Mouse (Mus musculus): ENCODE results near the gene Wdr61. TPM values are rescaled to one million over a fixed set of nuclear protein-coding genes. Genes with fewer than 3 reads are reported as not detected.

Wdr61 gene
- polyA plus RNA-seq, 1 experiment from 2014 or later, result 148 TPM

- no peaks in the 10 kb centered on the region for H3K9me3 ChIP-seq
- peaks cover 82% of the 10 kb centered on the region for H3K36me3 ChIP-seq
- H3K4me1 ChIP-seq, result peaks cover 4% of the 10 kb centered on the region; the same call in 1 of the 2 replicates
- WGBS, result 90% methylated on average over 7 of the region's 7 CpGs
- no peak overlapping the region for H3K9ac ChIP-seq
- no peak overlapping the region for H3K4me3 ChIP-seq
- H3K4me2 ChIP-seq, result no peak overlapping the region
- no peaks in the 10 kb centered on the region for H3K27me3 ChIP-seq
- no peak overlapping the region for H3K27ac ChIP-seq
- no peak for ATAC-seq (ENCODE audit: borderline replicate concordance, extremely low read depth, low FRiP score, low TSS enrichment)
Measured at GRCm38 (mm10) chr9:54722156-54722555, 12.2 kb downstream of the Wdr61 start.

- Histone ChIP-seq H3K36me3 (peaks cover 63% of the 10 kb centered on the region), H3K4me1 (peaks cover 12% of the 10 kb centered on the region), H3K27ac (no peak overlapping the region), H3K4me3 (no peak overlapping the region), H3K9me3 (no peaks in the 10 kb centered on the region), H3K27me3 (no peaks in the 10 kb centered on the region), H3K4me2 (no peak overlapping the region), H3K9ac (no peak overlapping the region)
- peak; percentile 62; the same call in 1 of the 2 replicates for ATAC-seq (ENCODE audit: borderline replicate concordance, extremely low read depth, low FRiP score, low TSS enrichment)
- WGBS, result 62% methylated on average over 3 of the region's 3 CpGs
Measured at GRCm38 (mm10) chr9:54717527-54717926, 16.8 kb downstream of the Wdr61 start.

GRCm38 (mm10) chr9:54715776-54716175 lies 18.5 kb downstream of the Wdr61 start:
- peaks cover 50% of the 10 kb centered on the region for H3K36me3 ChIP-seq
- H3K9me3 ChIP-seq, result no peaks in the 10 kb centered on the region
- peaks cover 20% of the 10 kb centered on the region for H3K4me1 ChIP-seq
- no peak overlapping the region for H3K9ac ChIP-seq
- no peak overlapping the region for H3K4me2 ChIP-seq
- 90% methylated on average over 3 of the region's 3 CpGs for WGBS
- no peak overlapping the region for H3K27ac ChIP-seq
- H3K27me3 ChIP-seq, result no peaks in the 10 kb centered on the region
- no peak for ATAC-seq (ENCODE audit: borderline replicate concordance, extremely low read depth, low FRiP score, low TSS enrichment)
- no peak overlapping the region for H3K4me3 ChIP-seq

GRCm38 (mm10) chr9:54708085-54708484 lies 26.2 kb downstream of the Wdr61 start:
- 84% methylated on average over 5 of the region's 5 CpGs for WGBS
- H3K4me3 ChIP-seq, result no peak overlapping the region
- H3K27me3 ChIP-seq, result no peaks in the 10 kb centered on the region
- H3K9me3 ChIP-seq, result no peaks in the 10 kb centered on the region
- no peak for ATAC-seq (ENCODE audit: borderline replicate concordance, extremely low read depth, low FRiP score, low TSS enrichment)
- H3K36me3 ChIP-seq, result no peaks in the 10 kb centered on the region
- H3K27ac ChIP-seq, result no peak overlapping the region
- H3K4me1 ChIP-seq, result peaks cover 9% of the 10 kb centered on the region; the same call in 1 of the 2 replicates
- H3K9ac ChIP-seq, result no peak overlapping the region
- H3K4me2 ChIP-seq, result no peak overlapping the region

GRCm38 (mm10) chr9:54707288-54707999 lies 26.9 kb downstream of the Wdr61 start:
- WGBS, result 56% methylated on average over 8 of the region's 8 CpGs
- Histone ChIP-seq H3K36me3 (no peaks in the 10 kb centered on the region), H3K27ac (no peak overlapping the region), H3K27me3 (no peaks in the 10 kb centered on the region), H3K4me3 (no peak overlapping the region), H3K4me1 (peaks cover 9% of the 10 kb centered on the region; the same call in 1 of the 2 replicates), H3K4me2 (no peak overlapping the region), H3K9me3 (no peaks in the 10 kb centered on the region), H3K9ac (no peak overlapping the region)
- ATAC-seq (ENCODE audit: borderline replicate concordance, extremely low read depth, low FRiP score, low TSS enrichment), result no peak

- H3K9me3 ChIP-seq, result no peaks in the 10 kb centered on the region
- no peak overlapping the region for H3K4me2 ChIP-seq
- no peak for ATAC-seq (ENCODE audit: borderline replicate concordance, extremely low read depth, low FRiP score, low TSS enrichment)
- no peaks in the 10 kb centered on the region for H3K36me3 ChIP-seq
- peaks cover 7% of the 10 kb centered on the region; the same call in 1 of the 2 replicates for H3K4me1 ChIP-seq
- 16% methylated on average over 1 of the region's 1 CpGs for WGBS
- peaks cover 8% of the 10 kb centered on the region for H3K27me3 ChIP-seq
- H3K4me3 ChIP-seq, result no peak overlapping the region
- no peak overlapping the region for H3K9ac ChIP-seq
- H3K27ac ChIP-seq, result no peak overlapping the region
Measured at GRCm38 (mm10) chr9:54705561-54705960, 28.8 kb downstream of the Wdr61 start.

- H3K9ac ChIP-seq, result no peak overlapping the region
- peaks cover 10% of the 10 kb centered on the region for H3K27me3 ChIP-seq
- no peak for ATAC-seq (ENCODE audit: borderline replicate concordance, extremely low read depth, low FRiP score, low TSS enrichment)
- no peaks in the 10 kb centered on the region for H3K36me3 ChIP-seq
- H3K4me2 ChIP-seq, result no peak overlapping the region
- no peak overlapping the region for H3K4me3 ChIP-seq
- no peaks in the 10 kb centered on the region for H3K9me3 ChIP-seq
- peaks cover 16% of the 10 kb centered on the region; the same call in 1 of the 2 replicates for H3K4me1 ChIP-seq
- H3K27ac ChIP-seq, result no peak overlapping the region
- WGBS, result 64% methylated on average over 5 of the region's 5 CpGs
Measured at GRCm38 (mm10) chr9:54704361-54704760, 30.0 kb downstream of the Wdr61 start.

GRCm38 (mm10) chr9:54702581-54702980 lies 31.7 kb downstream of the Wdr61 start:
- ATAC-seq (ENCODE audit: borderline replicate concordance, extremely low read depth, low FRiP score, low TSS enrichment), result no peak
- WGBS, result 60% methylated on average over 2 of the region's 2 CpGs
- peaks cover 21% of the 10 kb centered on the region for H3K27me3 ChIP-seq
- no peak overlapping the region for H3K9ac ChIP-seq
- H3K4me1 ChIP-seq, result peaks cover 22% of the 10 kb centered on the region; the same call in 1 of the 2 replicates
- H3K36me3 ChIP-seq, result no peaks in the 10 kb centered on the region
- no peak overlapping the region for H3K4me2 ChIP-seq
- H3K9me3 ChIP-seq, result no peaks in the 10 kb centered on the region
- H3K4me3 ChIP-seq, result no peak overlapping the region
- no peak overlapping the region for H3K27ac ChIP-seq

- Histone ChIP-seq H3K27me3 (peaks cover 21% of the 10 kb centered on the region), H3K9me3 (no peaks in the 10 kb centered on the region), H3K27ac (no peak overlapping the region), H3K36me3 (no peaks in the 10 kb centered on the region), H3K4me1 (peaks cover 22% of the 10 kb centered on the region; the same call in 1 of the 2 replicates), H3K9ac (no peak overlapping the region), H3K4me3 (peak overlapping the region; percentile 77; the same call in 1 of the 2 replicates), H3K4me2 (peak overlapping the region; percentile 97)
- 68% methylated on average over 7 of the region's 7 CpGs for WGBS
- no peak for ATAC-seq (ENCODE audit: borderline replicate concordance, extremely low read depth, low FRiP score, low TSS enrichment)
Measured at GRCm38 (mm10) chr9:54700746-54701145, 33.6 kb downstream of the Wdr61 start.

GRCm38 (mm10) chr9:54700174-54700475 lies 34.2 kb downstream of the Wdr61 start:
- peak overlapping the region; percentile 77 for H3K4me3 ChIP-seq
- peak overlapping the region; percentile 54 for H3K9ac ChIP-seq
- WGBS, result 11% methylated on average over 9 of the region's 9 CpGs
- H3K9me3 ChIP-seq, result no peaks in the 10 kb centered on the region
- H3K4me2 ChIP-seq, result peak overlapping the region; percentile 97
- no peaks in the 10 kb centered on the region for H3K36me3 ChIP-seq
- peaks cover 22% of the 10 kb centered on the region; the same call in 1 of the 2 replicates for H3K4me1 ChIP-seq
- H3K27me3 ChIP-seq, result peaks cover 21% of the 10 kb centered on the region
- no peak for ATAC-seq (ENCODE audit: borderline replicate concordance, extremely low read depth, low FRiP score, low TSS enrichment)
- H3K27ac ChIP-seq, result no peak overlapping the region

GRCm38 (mm10) chr9:54699345-54700173 lies 34.8 kb downstream of the Wdr61 start:
- under 1% methylated on average over 87 of the region's 92 CpGs for WGBS
- peak overlapping the region; percentile 54 for H3K9ac ChIP-seq
- H3K4me1 ChIP-seq, result peaks cover 22% of the 10 kb centered on the region; the same call in 1 of the 2 replicates
- no peak overlapping the region for H3K27ac ChIP-seq
- peaks cover 21% of the 10 kb centered on the region for H3K27me3 ChIP-seq
- no peaks in the 10 kb centered on the region for H3K9me3 ChIP-seq
- peak overlapping the region; percentile 77 for H3K4me3 ChIP-seq
- peak; percentile 73 for ATAC-seq (ENCODE audit: borderline replicate concordance, extremely low read depth, low FRiP score, low TSS enrichment)
- H3K4me2 ChIP-seq, result peak overlapping the region; percentile 97
- no peaks in the 10 kb centered on the region for H3K36me3 ChIP-seq

GRCm38 (mm10) chr9:54699087-54699344 lies 35.3 kb downstream of the Wdr61 start:
- Histone ChIP-seq H3K4me2 (peak overlapping the region; percentile 97), H3K4me1 (peaks cover 22% of the 10 kb centered on the region; the same call in 1 of the 2 replicates), H3K4me3 (peak overlapping the region; percentile 77), H3K27ac (no peak overlapping the region), H3K27me3 (peaks cover 21% of the 10 kb centered on the region), H3K9ac (peak overlapping the region; percentile 54), H3K9me3 (no peaks in the 10 kb centered on the region), H3K36me3 (no peaks in the 10 kb centered on the region)
- ATAC-seq (ENCODE audit: borderline replicate concordance, extremely low read depth, low FRiP score, low TSS enrichment), result peak; percentile 76
- 6% methylated on average over 27 of the region's 27 CpGs for WGBS

Data from lung, embryonic 15.5 days (tissue).